Mouse (Mus musculus) lung, adult 2 months (tissue): Measurements from ENCODE around the gene A530084C06Rik.

ENCODE experiments used
- CTCF ChIP-seq: fragments of 200-500 bp; IDR thresholded peaks from 2 replicates; pipeline ENCODE4 v1.5.1; 2011; ENCODE audit warnings: mild to moderate bottlenecking, low read length, control low read depth; ENCODE audit not compliant: insufficient read depth
- POLR2A ChIP-seq: fragments of 200-500 bp; IDR thresholded peaks from 2 replicates; pipeline ENCODE4 v1.6.1; 2011; ENCODE audit warnings: low read depth, mild to moderate bottlenecking, control low read depth, low read length, borderline replicate concordance; ENCODE audit errors: extremely low read depth

GRCm38 (mm10) chr13:31518411-31518886 lies 40.7 kb downstream of the A530084C06Rik start:
- no peak for TF ChIP-seq CTCF
- no peak for TF ChIP-seq POLR2A
